In genomic region chr15:89373027-89373761, GRCm38 (mm10) we compare ENCODE assay signal across 8 mouse cellular contexts. TPM values are rescaled to one million over a fixed set of nuclear protein-coding genes. Genes with fewer than 3 reads are reported as not detected.
DNase-seq lines count a peak whose midpoint lies in the region; ATAC-seq lines count a peak whose summit lies in the region.

No protein-coding gene starts in this region.

- peak overlapping the region; percentile 86 for H3K4me2 ChIP-seq in intestine, embryonic 15.5 days (replicated peaks)

- peak overlapping the region; percentile 75 for H3K4me3 ChIP-seq in intestine, embryonic 15.5 days (replicated peaks)

- intact Hi-C loops in gastrocnemius, postnatal 36 days (cut with DNase I) = loop anchor here (5.0 kb wide), 1 partner anchor 54 kb away; the partner anchor contains the start of genes C730034F03Rik, Chkb, Cpt1b and Gm44502
- intact Hi-C loops in left cerebral cortex, postnatal 14 days (cut with DNase I) = no loop called here

- ATAC-seq in intestine, embryonic 15.5 days = peak; percentile 88
- ATAC-seq in megakaryocyte-erythroid progenitor cell, adult 5-6 weeks (replicated peaks; ENCODE audit: low FRiP score, low TSS enrichment, poor library complexity, severe bottlenecking) = peak; percentile 71

- peak; percentile 90 for DNase-seq in adrenal gland, adult 2 months
- peak; percentile 64 for DNase-seq in embryo, embryonic 11.5 days (ENCODE audit: low read depth, low spot score)
- DNase-seq in gastrocnemius, postnatal 36 days = peak; percentile 78 to 80
- DNase-seq in left cerebral cortex, postnatal 14 days (ENCODE audit: low spot score in 2 of 2) = peak; percentile 87 to 92
- DNase-seq in right cerebral cortex, postnatal 25 days = peak; percentile 79
- peak; percentile 77 to 82 for DNase-seq in urinary bladder, postnatal 36 days (ENCODE audit: low spot score in 2 of 2)

- peaks cover 41% of the 10 kb centered on the region for H3K36me3 ChIP-seq in intestine, embryonic 15.5 days

- H3K4me1 ChIP-seq in intestine, embryonic 15.5 days (replicated peaks) = peaks cover 23% of the 10 kb centered on the region

- peak overlapping the region; percentile 80 for H3K9ac ChIP-seq in intestine, embryonic 15.5 days

- under 1% methylated on average over 35 of the region's 35 CpGs for WGBS in intestine, embryonic 15.5 days

- no peaks in the 10 kb centered on the region for H3K9me3 ChIP-seq in intestine, embryonic 15.5 days

- H3K27me3 ChIP-seq in intestine, embryonic 15.5 days (replicated peaks) = peaks cover 21% of the 10 kb centered on the region

- peak overlapping the region; percentile 93 for H3K27ac ChIP-seq in intestine, embryonic 15.5 days

RNA-seq across cellular contexts. Expression of gene Sco2, which starts 0.5 kb away (rescaled TPM):
- 10 to 100 TPM; 33.9 to 36.2 TPM for total RNA-seq in adrenal gland, adult 2 months (2021)
- 68.5 and 73.3 TPM in 2 replicates for polyA plus RNA-seq in adrenal gland, adult 2 months (2012; rRNA removed)
- 10 to 100 TPM; 12.0 to 19.1 TPM for total RNA-seq in gastrocnemius, postnatal 36 days (2021)
- 10.4 and 12.8 TPM in 2 replicates for polyA plus RNA-seq in intestine, embryonic 15.5 days (2015; fragmentation: Nextera tagmentation; extraction: Ambion mirVana)
- total RNA-seq in left cerebral cortex, postnatal 14 days (2021) = 10 to 100 TPM; 25.6 to 26.0 TPM
- 26.1 and 28.3 TPM in 2 replicates for total RNA-seq in megakaryocyte-erythroid progenitor cell, adult 5-6 weeks (2014; fragmentation: Nextera tagmentation)
- 12.2 and 17.0 TPM in 2 replicates for total RNA-seq in megakaryocyte-erythroid progenitor cell, adult 5-6 weeks (2017)

RNA-seq across cellular contexts. Expression of gene Tymp, which starts 3.6 kb away (rescaled TPM):
- total RNA-seq in adrenal gland, adult 2 months (2021) = under 1 TPM in 1 of 2 experiments, not detected in 1; 0.26 TPM
- polyA plus RNA-seq in adrenal gland, adult 2 months (2012; rRNA removed) = 9.9 and 10.1 TPM in 2 replicates
- total RNA-seq in gastrocnemius, postnatal 36 days (2021) = under 1 TPM; 0.35 to 0.48 TPM
- polyA plus RNA-seq in intestine, embryonic 15.5 days (2015; fragmentation: Nextera tagmentation; extraction: Ambion mirVana) = 1.4 and 1.5 TPM in 2 replicates
- total RNA-seq in left cerebral cortex, postnatal 14 days (2021) = 1 to 10 TPM; 1.5 to 1.7 TPM
- not detected in 2 replicates for total RNA-seq in megakaryocyte-erythroid progenitor cell, adult 5-6 weeks (2014; fragmentation: Nextera tagmentation)
- total RNA-seq in megakaryocyte-erythroid progenitor cell, adult 5-6 weeks (2017) = 0.65 TPM in 1 of 2 replicates, not detected in the other

RNA-seq across cellular contexts. Expression of gene Odf3b, which starts 5.9 kb away (rescaled TPM):
- under 1 TPM in 1 of 2 experiments, not detected in 1; 0.52 TPM for total RNA-seq in adrenal gland, adult 2 months (2021)
- polyA plus RNA-seq in adrenal gland, adult 2 months (2012; rRNA removed) = 2.0 TPM in 2 replicates
- under 1 TPM; 0.42 to 0.87 TPM for total RNA-seq in gastrocnemius, postnatal 36 days (2021)
- 0.37 and 0.67 TPM in 2 replicates for polyA plus RNA-seq in intestine, embryonic 15.5 days (2015; fragmentation: Nextera tagmentation; extraction: Ambion mirVana)
- 1 to 10 TPM in 1 of 2 experiments, under 1 TPM in 1; 0.35 to 1.0 TPM for total RNA-seq in left cerebral cortex, postnatal 14 days (2021)
- total RNA-seq in megakaryocyte-erythroid progenitor cell, adult 5-6 weeks (2014; fragmentation: Nextera tagmentation) = 13.9 and 14.0 TPM in 2 replicates
- total RNA-seq in megakaryocyte-erythroid progenitor cell, adult 5-6 weeks (2017) = 4.7 TPM in 1 of 2 replicates, not detected in the other

RNA-seq across cellular contexts. Expression of gene Klhdc7b, which starts 11.5 kb away (rescaled TPM):
- total RNA-seq in adrenal gland, adult 2 months (2021) = not detected
- not detected in 2 replicates for polyA plus RNA-seq in adrenal gland, adult 2 months (2012; rRNA removed)
- not detected for total RNA-seq in gastrocnemius, postnatal 36 days (2021)
- not detected in 2 replicates for polyA plus RNA-seq in intestine, embryonic 15.5 days (2015; fragmentation: Nextera tagmentation; extraction: Ambion mirVana)
- under 1 TPM; 0.19 to 0.44 TPM for total RNA-seq in left cerebral cortex, postnatal 14 days (2021)
- total RNA-seq in megakaryocyte-erythroid progenitor cell, adult 5-6 weeks (2014; fragmentation: Nextera tagmentation) = not detected in 2 replicates
- not detected in 2 replicates for total RNA-seq in megakaryocyte-erythroid progenitor cell, adult 5-6 weeks (2017)

RNA-seq across cellular contexts. Expression of gene Ncaph2, which starts 17.7 kb away (rescaled TPM):
- 10 to 100 TPM; 61.7 to 74.8 TPM for total RNA-seq in adrenal gland, adult 2 months (2021)
- polyA plus RNA-seq in adrenal gland, adult 2 months (2012; rRNA removed) = 101 and 102 TPM in 2 replicates
- 10 to 100 TPM; 36.7 to 43.0 TPM for total RNA-seq in gastrocnemius, postnatal 36 days (2021)
- polyA plus RNA-seq in intestine, embryonic 15.5 days (2015; fragmentation: Nextera tagmentation; extraction: Ambion mirVana) = 131 and 138 TPM in 2 replicates
- total RNA-seq in left cerebral cortex, postnatal 14 days (2021) = 10 to 100 TPM; 80.2 to 81.3 TPM
- 144 and 155 TPM in 2 replicates for total RNA-seq in megakaryocyte-erythroid progenitor cell, adult 5-6 weeks (2014; fragmentation: Nextera tagmentation)
- total RNA-seq in megakaryocyte-erythroid progenitor cell, adult 5-6 weeks (2017) = 88.3 and 91.2 TPM in 2 replicates

Comparison
In these comparisons a context has a peak if more than half of its experiments do, and no peak if none do; other contexts are left out.
1. Peak in every context shown above with its lines: DNase-seq, ATAC-seq, H3K4me3 ChIP-seq and H3K27ac ChIP-seq.